Mouse (Mus musculus) intestine, postnatal 0 days (tissue): Measurements from ENCODE around the gene Olfr221. TPM values are rescaled to one million over a fixed set of nuclear protein-coding genes. Genes with fewer than 3 reads are reported as not detected.

Source experiments
- ATAC-seq: fragments of 200-750 bp; cut with Nextera tagmentation; 2 replicates; pipeline ENCODE4 v1.8.0; 2017; ENCODE audit warnings: mild to moderate bottlenecking, moderate TSS enrichment, moderate library complexity
- H3K27ac ChIP-seq: fragments of 300-500 bp; sonication (generic); 2 replicates; pipeline ENCODE4 v1.5.1; 2014; ENCODE audit warnings: mild to moderate bottlenecking, low read depth, low read length, moderate library complexity
- H3K27me3 ChIP-seq: fragments of 300-500 bp; sonication (generic); replicated peaks from 2 replicates; pipeline ENCODE4 v1.6.1; 2014; ENCODE audit warnings: low read length, mixed read lengths; ENCODE audit not compliant: control insufficient read depth, insufficient read depth
- H3K36me3 ChIP-seq: fragments of 300-500 bp; sonication (generic); 2 replicates; pipeline ENCODE4 v1.6.1; 2014; ENCODE audit warnings: mild to moderate bottlenecking, moderate library complexity; ENCODE audit not compliant: control insufficient read depth, insufficient read depth
- H3K4me1 ChIP-seq: fragments of 300-500 bp; sonication (generic); replicated peaks from 2 replicates; pipeline ENCODE4 v1.6.1; 2014; ENCODE audit warnings: antibody characterized with exemption, low read length, mixed read lengths; ENCODE audit not compliant: control insufficient read depth, insufficient read depth
- H3K4me2 ChIP-seq: fragments of 300-500 bp; sonication (generic); replicated peaks from 2 replicates; pipeline ENCODE4 v1.6.1; 2014; ENCODE audit warnings: low read depth, mild to moderate bottlenecking, moderate library complexity
- H3K4me3 ChIP-seq: fragments of 300-500 bp; sonication (generic); 2 replicates; pipeline ENCODE4 v1.5.1; 2014; ENCODE audit warnings: low read depth, low read length
- H3K9ac ChIP-seq: fragments of 300-500 bp; sonication (generic); 2 replicates; pipeline ENCODE4 v1.6.1; 2014; ENCODE audit warnings: mild to moderate bottlenecking, low read depth, low read length
- H3K9me3 ChIP-seq: fragments of 300-500 bp; sonication (generic); 2 replicates; pipeline ENCODE4 v1.6.1; 2016; ENCODE audit warnings: mixed run types; ENCODE audit not compliant: control insufficient read depth
- CTCF ChIP-seq: sonication (generic); IDR thresholded peaks from 2 replicates; pipeline ENCODE4 v1.5.1; 2016; ENCODE audit warnings: low read depth, mild to moderate bottlenecking, control low read depth, antibody characterized with exemption, moderate library complexity
- WGBS: fragments of 180-500 bp; shearing (Covaris S2); extraction: QIAGEN DNeasy Blood & Tissue Kit; methylation state at CpG from one replicate; pipeline ENCODE4 v1.1.7; 2014; 5-methylcytosine and 5-hydroxymethylcytosine counted together
- polyA plus RNA-seq: library from polyadenylated mRNA; unstranded; fragments of >200 nt; fragmentation: Nextera tagmentation; extraction: Ambion mirVana; gene quantifications from 2 replicates; pipeline ENCODE4 v1.2.1, GENCODE M21; 2015

Gene Olfr221
- polyA plus RNA-seq, 1 experiment from 2014 or later, result not detected

DNA sequence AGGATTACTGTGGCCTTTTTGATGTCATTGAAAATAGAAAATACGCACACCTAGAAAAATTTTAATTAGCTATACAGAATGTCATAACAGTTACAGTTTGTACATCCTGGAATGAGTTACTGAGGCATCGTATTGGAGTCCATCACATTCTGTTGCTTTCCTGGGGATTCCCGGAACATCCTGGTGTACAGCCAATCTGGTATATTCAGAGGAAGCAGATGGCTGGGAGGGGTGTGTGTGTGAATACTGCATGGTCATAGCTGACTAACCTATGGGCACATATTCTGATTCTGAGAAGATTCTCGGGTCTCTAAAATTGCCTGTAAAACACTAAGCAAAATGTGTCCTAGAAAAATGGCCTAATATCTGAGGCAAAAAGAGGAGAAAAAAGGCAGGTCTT is 30.2 kb downstream of the Olfr221 start:
- ATAC-seq, result no peak
- peaks cover 18% of the 10 kb centered on the region for H3K36me3 ChIP-seq
- peaks cover 20% of the 10 kb centered on the region; the same call in 1 of the 2 replicates for H3K4me1 ChIP-seq
- H3K27ac ChIP-seq, result no peak overlapping the region
- no peaks in the 10 kb centered on the region for H3K27me3 ChIP-seq
- TF ChIP-seq CTCF, result no peak
- H3K4me3 ChIP-seq, result no peak overlapping the region
- no peaks in the 10 kb centered on the region for H3K9me3 ChIP-seq
- no peak overlapping the region for H3K9ac ChIP-seq
- H3K4me2 ChIP-seq, result no peak overlapping the region
- 63% methylated on average over 4 of the region's 4 CpGs for WGBS

DNA sequence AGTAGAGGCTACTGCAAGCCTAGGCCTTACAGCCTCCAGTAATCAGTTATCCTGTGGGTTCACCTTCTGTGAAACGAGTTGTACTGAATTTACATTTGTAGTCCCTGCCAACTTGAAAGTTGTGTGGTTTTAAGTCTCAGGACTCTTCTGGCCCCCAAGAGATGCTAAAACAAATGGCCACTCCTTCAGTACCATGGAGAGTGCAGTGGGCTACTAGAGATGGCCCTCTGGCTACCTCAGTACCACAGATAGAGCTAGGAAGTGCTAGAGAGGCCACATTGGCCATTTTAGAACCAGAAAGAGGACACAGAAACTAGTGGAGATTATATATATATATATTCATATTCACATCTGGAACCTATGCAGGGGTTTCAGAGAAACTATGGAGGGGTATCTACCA is 30.6 kb downstream of the Olfr221 start:
- H3K36me3 ChIP-seq, result peaks cover 22% of the 10 kb centered on the region
- H3K9me3 ChIP-seq, result no peaks in the 10 kb centered on the region
- H3K27ac ChIP-seq, result no peak overlapping the region
- no peak overlapping the region for H3K9ac ChIP-seq
- H3K4me3 ChIP-seq, result no peak overlapping the region
- H3K4me1 ChIP-seq, result peaks cover 16% of the 10 kb centered on the region; the same call in 1 of the 2 replicates
- no peak for TF ChIP-seq CTCF
- 83% methylated on average over 1 of the region's 1 CpGs for WGBS
- H3K27me3 ChIP-seq, result no peaks in the 10 kb centered on the region
- no peak for ATAC-seq
- H3K4me2 ChIP-seq, result no peak overlapping the region

DNA sequence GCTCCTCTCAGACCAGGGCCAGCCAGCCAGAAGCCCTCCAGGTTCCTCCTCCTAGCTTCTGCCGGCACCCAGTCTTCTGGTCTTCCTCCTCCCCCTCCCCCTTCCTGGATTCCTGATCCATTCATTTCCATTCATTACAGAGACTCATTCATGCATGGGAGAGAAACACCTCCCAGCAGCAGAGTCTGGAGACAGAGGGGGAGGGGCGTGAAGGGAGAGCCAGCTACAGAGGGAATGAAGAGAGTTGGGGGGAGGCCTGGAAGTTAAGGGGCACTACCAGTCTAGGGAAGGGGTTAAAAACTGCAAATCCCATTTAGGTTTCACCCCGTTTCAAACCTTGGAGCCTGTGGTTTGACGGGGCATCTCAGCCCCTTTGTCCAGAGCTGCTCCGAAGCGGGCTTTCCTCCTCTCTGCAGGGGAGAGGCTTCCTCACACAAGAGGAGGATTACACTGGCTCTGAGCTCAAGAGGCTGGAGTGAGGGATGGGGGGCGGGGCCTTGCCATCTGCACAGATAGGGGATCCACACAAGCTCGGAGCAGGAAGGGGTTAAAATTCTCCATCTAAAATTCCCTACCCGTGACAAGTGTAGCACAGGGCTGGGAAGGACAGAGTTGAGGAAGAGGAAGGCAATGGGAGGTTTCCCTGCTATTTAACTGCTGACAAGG is 31.7 kb downstream of the Olfr221 start:
- H3K4me1 ChIP-seq, result 0 out of 2 replicates have a peak, but pooled peaks cover 6% of the 10 kb centered on the region
- TF ChIP-seq CTCF, result no peak
- H3K4me3 ChIP-seq, result no peak overlapping the region
- no peak overlapping the region for H3K9ac ChIP-seq
- no peaks in the 10 kb centered on the region for H3K9me3 ChIP-seq
- peaks cover 32% of the 10 kb centered on the region for H3K36me3 ChIP-seq
- H3K4me2 ChIP-seq, result peak overlapping the region; percentile 17; the same call in 1 of the 2 replicates
- ATAC-seq, result no peak
- H3K27ac ChIP-seq, result no peak overlapping the region
- WGBS, result 25% methylated on average over 9 of the region's 9 CpGs
- no peaks in the 10 kb centered on the region for H3K27me3 ChIP-seq

DNA sequence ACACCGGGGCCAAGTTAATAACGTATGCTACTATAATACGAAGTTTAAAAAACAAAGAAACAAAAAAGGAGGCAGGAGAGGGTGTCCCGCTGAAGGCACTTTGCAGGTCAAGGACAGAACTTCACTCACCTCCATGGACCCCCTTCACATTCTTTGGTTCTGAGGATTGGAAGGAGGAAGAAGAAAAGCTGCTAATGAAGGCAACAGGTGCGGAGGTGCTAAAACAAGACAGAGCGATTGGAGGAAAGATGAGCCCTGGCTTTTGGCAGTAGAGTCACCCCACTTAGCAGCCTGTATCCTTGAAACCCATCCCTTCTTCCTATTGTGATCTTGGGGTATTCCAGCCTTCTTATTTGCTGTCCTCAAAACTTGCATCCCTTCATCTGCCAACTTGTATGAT is 32.4 kb downstream of the Olfr221 start:
- Histone ChIP-seq H3K4me3 (no peak overlapping the region), H3K4me1 (no peaks in the 10 kb centered on the region), H3K27ac (no peak overlapping the region), H3K9me3 (no peaks in the 10 kb centered on the region), H3K4me2 (no peak overlapping the region), H3K9ac (no peak overlapping the region), H3K27me3 (no peaks in the 10 kb centered on the region), H3K36me3 (peaks cover 36% of the 10 kb centered on the region)
- WGBS, result 87% methylated on average over 6 of the region's 6 CpGs
- ATAC-seq, result no peak
- TF ChIP-seq CTCF, result no peak

DNA sequence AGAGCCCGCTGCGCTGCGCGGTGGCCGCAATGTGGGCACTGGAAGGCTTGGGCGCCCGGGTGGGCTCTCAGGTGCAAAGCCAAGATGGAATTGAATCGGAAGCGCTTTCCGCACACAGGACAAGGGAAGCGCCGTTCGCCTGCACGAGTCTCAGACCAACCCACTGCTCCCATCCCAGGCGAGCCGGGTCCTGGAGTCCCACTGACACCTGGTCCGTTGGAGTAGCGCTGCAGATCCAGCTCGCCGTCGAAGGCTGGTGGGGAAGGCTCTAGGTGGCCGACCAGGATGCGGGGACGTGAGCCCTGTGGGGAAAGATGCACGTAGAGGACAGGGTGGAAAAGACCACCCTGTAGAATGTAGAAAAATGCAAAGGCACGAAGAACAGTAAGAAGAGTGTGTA is 32.9 kb downstream of the Olfr221 start:
- H3K36me3 ChIP-seq, result peaks cover 36% of the 10 kb centered on the region
- ATAC-seq, result no peak
- no peak overlapping the region for H3K27ac ChIP-seq
- no peaks in the 10 kb centered on the region for H3K27me3 ChIP-seq
- H3K4me2 ChIP-seq, result peak overlapping the region; percentile 35; the same call in 1 of the 2 replicates
- H3K4me1 ChIP-seq, result no peaks in the 10 kb centered on the region
- TF ChIP-seq CTCF, result no peak
- H3K9me3 ChIP-seq, result no peaks in the 10 kb centered on the region
- H3K4me3 ChIP-seq, result no peak overlapping the region
- 74% methylated on average over 26 of the region's 26 CpGs for WGBS
- no peak overlapping the region for H3K9ac ChIP-seq

DNA sequence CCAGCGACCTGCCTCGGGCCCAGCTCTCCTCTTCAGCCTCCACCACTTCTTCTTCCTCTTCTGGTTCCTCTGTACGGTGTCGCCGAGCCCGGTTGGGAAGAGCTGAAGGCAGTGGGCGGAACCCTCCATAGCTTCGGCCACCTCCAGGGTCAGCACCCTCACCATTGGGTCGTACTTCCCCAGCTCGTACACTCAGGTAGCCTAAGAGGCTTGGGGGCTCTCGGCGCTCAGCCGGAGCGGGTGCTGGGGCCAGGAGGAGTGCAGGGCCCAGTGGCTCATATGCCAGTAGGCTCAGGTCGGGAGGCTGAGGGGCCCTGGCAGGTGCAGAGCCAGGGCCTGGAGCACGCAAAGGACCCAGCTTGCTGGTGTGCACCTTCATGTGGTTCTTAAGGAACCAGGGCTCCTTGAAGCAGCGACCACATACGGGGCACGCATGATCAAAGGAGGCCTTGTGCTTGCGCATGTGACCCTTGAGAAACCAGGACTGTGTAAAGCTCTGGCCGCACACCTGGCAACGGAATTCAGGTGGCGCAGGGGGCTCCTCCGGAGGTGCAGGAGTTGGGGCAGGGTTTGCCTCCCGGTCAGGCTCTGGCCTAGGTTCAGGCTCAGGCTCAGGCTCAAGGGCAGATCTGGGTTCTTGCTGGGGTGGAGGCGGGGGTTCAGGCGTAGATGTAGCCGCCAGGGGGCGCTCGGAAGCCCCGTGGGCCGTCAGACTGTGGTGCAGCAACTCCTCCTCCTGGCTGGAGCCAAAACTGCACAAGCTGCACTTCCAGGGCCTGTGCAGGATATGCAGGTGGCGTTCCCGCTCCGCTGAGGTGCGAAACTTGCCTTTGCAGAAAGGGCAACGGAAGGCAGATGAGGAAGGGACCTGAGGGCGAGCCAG is 33.7 kb downstream of the Olfr221 start:
- WGBS, result 53% methylated on average over 35 of the region's 38 CpGs
- TF ChIP-seq CTCF, result peak; percentile 100
- Histone ChIP-seq H3K9me3 (no peaks in the 10 kb centered on the region), H3K27me3 (no peaks in the 10 kb centered on the region), H3K4me3 (no peak overlapping the region), H3K4me1 (no peaks in the 10 kb centered on the region), H3K36me3 (peaks cover 41% of the 10 kb centered on the region), H3K9ac (no peak overlapping the region), H3K27ac (no peak overlapping the region), H3K4me2 (peak overlapping the region; percentile 35; the same call in 1 of the 2 replicates)
- ATAC-seq, result peak; percentile 80
